Mouse (Mus musculus) yolk sac, embryonic 10.5 days (tissue): Measurements from ENCODE around the gene Olfr347.

Experiments
- DNase-seq: peaks from one replicate; pipeline ENCODE4 v3.0.0-alpha.2; 2017; ENCODE audit warnings: low spot score

Olfr347 gene

GRCm38 (mm10) chr2:36731602-36732001 lies at the start of gene Olfr347:
Olfr347 (plus strand) TSS chr2:36731902.
- DNase-seq, result no peak

GRCm38 (mm10) chr2:36685488-36685887 lies 46.2 kb upstream of the Olfr347 start, which contains the start of gene Olfr346:
Olfr346 (plus strand) TSS chr2:36685788.
- DNase-seq, result no peak

- DNase-seq, result no peak
Measured at GRCm38 (mm10) chr2:36736226-36736625, 4.5 kb downstream of the Olfr347 start.

- no peak for DNase-seq
Measured at GRCm38 (mm10) chr2:36783976-36784375, 52.3 kb downstream of the Olfr347 start, which contains the start of gene Olfr348. Olfr348 (plus strand) TSS chr2:36784276.
